Mouse (Mus musculus) small intestine, adult 10 weeks (tissue): ENCODE results near the gene Naa30. TPM values are rescaled to one million over a fixed set of nuclear protein-coding genes. Genes with fewer than 3 reads are reported as not detected.

Experiments
- polyA plus RNA-seq: library from polyadenylated mRNA; stranded (reverse); fragments of 350-450 nt; fragmentation: Illumina TruSeq; extraction: RNeasy Lipid Tissue Mini Kit (QIAGEN cat#74804); gene quantifications from one replicate; pipeline ENCODE4 v1.2.3, GENCODE M21; 2014; ENCODE audit warnings: low replicate concordance

Naa30 gene
- polyA plus RNA-seq: 105 TPM

GRCm38 (mm10) chr14:49171867-49172581 is at the start of gene Naa30:
Naa30 (plus strand) TSS chr14:49172226.

Other genes starting within 250 kb of the Naa30 start
- 71.7 TPM for gene Ap5m1, start 106.1 kb upstream of the Naa30 start, polyA plus RNA-seq
- 120 TPM for gene Exoc5, start 105.6 kb upstream of the Naa30 start, polyA plus RNA-seq
- 12.0 TPM for gene ccdc198, start 73.2 kb downstream of the Naa30 start, polyA plus RNA-seq